Comparison of ENCODE assay signal across 10 mouse cellular contexts in genomic region chr15:85012662-85013054, GRCm38 (mm10). TPM values are rescaled to one million over a fixed set of nuclear protein-coding genes. Genes with fewer than 3 reads are reported as not detected.
A peak's percentile ranks its signal among the peaks of the same experiment; 100 is the strongest.
DNase-seq lines count a peak whose midpoint lies in the region; ATAC-seq and TF ChIP-seq lines count a peak whose summit lies in the region.
"Had no signal": no experiment of that assay in that cellular context is flagged by ENCODE, and none has a peak within 500 bp of the region (broad histone marks: within the 10 kb centered on the region; RNA-seq: fewer than 3 reads in every experiment).

No protein-coding gene starts in this region.

- H3K4me3 ChIP-seq in hindbrain, embryonic 10.5 days = no peak overlapping the region
- no peak overlapping the region for H3K4me3 ChIP-seq in hindbrain, embryonic 13.5 days
- H3K4me3 ChIP-seq in heart, postnatal 0 days (ENCODE audit: low read depth, low read length) = no peak overlapping the region
- H3K4me3 ChIP-seq in kidney, embryonic 14.5 days (ENCODE audit: low read length) = no peak overlapping the region

- DNase-seq in hindbrain, embryonic 10.5 days (ENCODE audit: low spot score) = no peak
- DNase-seq in heart, postnatal 0 days (ENCODE audit: low spot score) = peak; percentile 58
- peak; percentile 71 for DNase-seq in lung, postnatal 10 days
- no peak for DNase-seq in right cerebral cortex, postnatal 10 days (ENCODE audit: low spot score in 2 of 2)
- DNase-seq in frontal cortex, postnatal 14 days (ENCODE audit: low spot score in 2 of 2) = no peak
- DNase-seq in right cerebral cortex, adult 18-20 months = no peak
- DNase-seq: thymus, postnatal 14 days had no signal

- H3K4me2 ChIP-seq in hindbrain, embryonic 13.5 days = no peak overlapping the region
- H3K4me2 ChIP-seq in heart, postnatal 0 days (ENCODE audit: low read depth, low read length) = peak overlapping the region; percentile 9; the same call in 1 of the 2 replicates
- H3K4me2 ChIP-seq in kidney, embryonic 14.5 days (replicated peaks; ENCODE audit: low read depth, low read length) = 0 out of 2 replicates have a peak overlapping the region, but pooled peaks have one; percentile 10

- TF ChIP-seq EP300 in heart, postnatal 0 days (IDR thresholded peaks at IDR 0.05; ENCODE audit: low read depth) = no peak

- no peak for ATAC-seq in hindbrain, embryonic 13.5 days (ENCODE audit: low FRiP score)
- no peak for ATAC-seq in heart, postnatal 0 days (ENCODE audit: insufficient read depth, low read depth)
- 0 out of 2 replicates have a peak, but pooled peaks have one; percentile 16 for ATAC-seq in kidney, embryonic 14.5 days (ENCODE audit: low FRiP score, low TSS enrichment)

- peak overlapping the region; percentile 5; the same call in 1 of the 2 replicates for H3K27ac ChIP-seq in hindbrain, embryonic 10.5 days
- no peak overlapping the region for H3K27ac ChIP-seq in hindbrain, embryonic 13.5 days
- H3K27ac ChIP-seq in heart, postnatal 0 days (ENCODE audit: low read depth) = peak overlapping the region; percentile 2; the same call in 1 of the 2 replicates
- H3K27ac ChIP-seq in kidney, embryonic 14.5 days (ENCODE audit: low read depth, low read length) = no peak overlapping the region

- peaks cover 23% of the 10 kb centered on the region for H3K27me3 ChIP-seq in hindbrain, embryonic 10.5 days (ENCODE audit: insufficient read depth, poor library complexity, severe bottlenecking)
- peaks cover 22% of the 10 kb centered on the region for H3K27me3 ChIP-seq in hindbrain, embryonic 13.5 days
- H3K27me3 ChIP-seq in heart, postnatal 0 days (ENCODE audit: control insufficient read depth, insufficient read depth, low read length) = peaks cover 11% of the 10 kb centered on the region
- H3K27me3 ChIP-seq in kidney, embryonic 14.5 days (ENCODE audit: control insufficient read depth, insufficient read depth, low read length) = peaks cover 13% of the 10 kb centered on the region

- WGBS in hindbrain, embryonic 10.5 days = 55% methylated on average over 2 of the region's 2 CpGs
- WGBS in hindbrain, embryonic 13.5 days = 50% methylated on average over 2 of the region's 2 CpGs
- whole genome bisulfite sequencing in heart, postnatal 0 days = 27% methylated on average over 2 of the region's 2 CpGs
- WGBS in kidney, embryonic 14.5 days = 24% methylated on average over 2 of the region's 2 CpGs

- no peak overlapping the region for H3K9ac ChIP-seq in hindbrain, embryonic 13.5 days
- no peak overlapping the region for H3K9ac ChIP-seq in heart, postnatal 0 days (replicated peaks; ENCODE audit: low read depth, low read length)
- peak overlapping the region; percentile 23 for H3K9ac ChIP-seq in kidney, embryonic 14.5 days (ENCODE audit: low read depth, low read length)

- peaks cover 27% of the 10 kb centered on the region for H3K4me1 ChIP-seq in hindbrain, embryonic 10.5 days (replicated peaks)
- H3K4me1 ChIP-seq in hindbrain, embryonic 13.5 days (replicated peaks) = peaks cover 15% of the 10 kb centered on the region
- peaks cover 22% of the 10 kb centered on the region for H3K4me1 ChIP-seq in heart, postnatal 0 days (ENCODE audit: control insufficient read depth, insufficient read depth)
- peaks cover 12% of the 10 kb centered on the region; the same call in 1 of the 2 replicates for H3K4me1 ChIP-seq in kidney, embryonic 14.5 days (ENCODE audit: control insufficient read depth, insufficient read depth, low read length)

- H3K36me3 ChIP-seq in hindbrain, embryonic 10.5 days = no peaks in the 10 kb centered on the region
- no peaks in the 10 kb centered on the region for H3K36me3 ChIP-seq in hindbrain, embryonic 13.5 days
- no peaks in the 10 kb centered on the region for H3K36me3 ChIP-seq in heart, postnatal 0 days (replicated peaks; ENCODE audit: control insufficient read depth, insufficient read depth, low read length)
- H3K36me3 ChIP-seq in kidney, embryonic 14.5 days (ENCODE audit: control insufficient read depth, insufficient read depth, low read length) = no peaks in the 10 kb centered on the region

- H3K9me3 ChIP-seq in hindbrain, embryonic 10.5 days = no peaks in the 10 kb centered on the region
- no peaks in the 10 kb centered on the region for H3K9me3 ChIP-seq in hindbrain, embryonic 13.5 days
- H3K9me3 ChIP-seq in heart, postnatal 0 days (replicated peaks; ENCODE audit: control insufficient read depth, low read length) = no peaks in the 10 kb centered on the region
- no peaks in the 10 kb centered on the region for H3K9me3 ChIP-seq in kidney, embryonic 14.5 days (ENCODE audit: control insufficient read depth, low read length)

- no peak for TF ChIP-seq CTCF in heart, postnatal 0 days (IDR thresholded peaks at IDR 0.05; ENCODE audit: low read depth)

RNA-seq across cellular contexts. Expression of gene Upk3a, which starts 4.3 kb away (rescaled TPM):
- polyA plus RNA-seq in hindbrain, embryonic 10.5 days (2016; fragmentation: Nextera tagmentation; extraction: Ambion mirVana) = 0.15 and 0.47 TPM in 2 replicates
- polyA plus RNA-seq in hindbrain, embryonic 13.5 days (2015; fragmentation: Nextera tagmentation; extraction: Ambion mirVana) = 0.26 and 0.66 TPM in 2 replicates
- total RNA-seq in heart, postnatal 0 days (2014; rRNA removed; ENCODE audit: low replicate concordance) = 0.27 and 125 TPM in 2 replicates
- 0.11 TPM in 1 of 2 replicates, not detected in the other for polyA plus RNA-seq in heart, postnatal 0 days (2015; fragmentation: Nextera tagmentation; extraction: Ambion mirVana)
- 11.9 and 12.6 TPM in 2 replicates for polyA plus RNA-seq in kidney, embryonic 14.5 days (2014; fragmentation: Nextera tagmentation; extraction: Ambion mirVana)
- total RNA-seq: megakaryocyte, adult 5-6 weeks had no signal

RNA-seq across cellular contexts. Expression of gene Fam118a, which starts 16.1 kb away (rescaled TPM):
- polyA plus RNA-seq in hindbrain, embryonic 10.5 days (2016; fragmentation: Nextera tagmentation; extraction: Ambion mirVana) = 29.6 and 37.2 TPM in 2 replicates
- polyA plus RNA-seq in hindbrain, embryonic 13.5 days (2015; fragmentation: Nextera tagmentation; extraction: Ambion mirVana) = 26.7 and 30.4 TPM in 2 replicates
- 9.9 and 11.1 TPM in 2 replicates for total RNA-seq in heart, postnatal 0 days (2014; rRNA removed; ENCODE audit: low replicate concordance)
- 10.5 and 11.5 TPM in 2 replicates for polyA plus RNA-seq in heart, postnatal 0 days (2015; fragmentation: Nextera tagmentation; extraction: Ambion mirVana)
- polyA plus RNA-seq in kidney, embryonic 14.5 days (2014; fragmentation: Nextera tagmentation; extraction: Ambion mirVana) = 17.3 and 23.2 TPM in 2 replicates

RNA-seq across cellular contexts. Expression of gene 5031439G07Rik, which starts 24.3 kb away (rescaled TPM):
- polyA plus RNA-seq in hindbrain, embryonic 10.5 days (2016; fragmentation: Nextera tagmentation; extraction: Ambion mirVana) = 11.2 and 12.1 TPM in 2 replicates
- polyA plus RNA-seq in hindbrain, embryonic 13.5 days (2015; fragmentation: Nextera tagmentation; extraction: Ambion mirVana) = 17.7 and 18.4 TPM in 2 replicates
- total RNA-seq in heart, postnatal 0 days (2014; rRNA removed; ENCODE audit: low replicate concordance) = 18.7 and 27.3 TPM in 2 replicates
- 2.2 TPM in 2 replicates for polyA plus RNA-seq in heart, postnatal 0 days (2015; fragmentation: Nextera tagmentation; extraction: Ambion mirVana)
- polyA plus RNA-seq in kidney, embryonic 14.5 days (2014; fragmentation: Nextera tagmentation; extraction: Ambion mirVana) = 6.6 TPM in 2 replicates

Comparison
In these comparisons a context has a peak if more than half of its experiments do, and no peak if none do; other contexts are left out.
1. H3K27ac ChIP-seq: peak in hindbrain, embryonic 10.5 days (single experiment) and heart, postnatal 0 days (single experiment); none in hindbrain, embryonic 13.5 days (single experiment) and kidney, embryonic 14.5 days (single experiment).
2. DNase-seq: peak in heart, postnatal 0 days (single experiment) and lung, postnatal 10 days (single experiment); none in hindbrain, embryonic 10.5 days (single experiment), right cerebral cortex, postnatal 10 days (0 of 2), frontal cortex, postnatal 14 days (0 of 2) and right cerebral cortex, adult 18-20 months (single experiment).